8 mouse cellular contexts compared by ENCODE assay signal in the genomic region with DNA sequence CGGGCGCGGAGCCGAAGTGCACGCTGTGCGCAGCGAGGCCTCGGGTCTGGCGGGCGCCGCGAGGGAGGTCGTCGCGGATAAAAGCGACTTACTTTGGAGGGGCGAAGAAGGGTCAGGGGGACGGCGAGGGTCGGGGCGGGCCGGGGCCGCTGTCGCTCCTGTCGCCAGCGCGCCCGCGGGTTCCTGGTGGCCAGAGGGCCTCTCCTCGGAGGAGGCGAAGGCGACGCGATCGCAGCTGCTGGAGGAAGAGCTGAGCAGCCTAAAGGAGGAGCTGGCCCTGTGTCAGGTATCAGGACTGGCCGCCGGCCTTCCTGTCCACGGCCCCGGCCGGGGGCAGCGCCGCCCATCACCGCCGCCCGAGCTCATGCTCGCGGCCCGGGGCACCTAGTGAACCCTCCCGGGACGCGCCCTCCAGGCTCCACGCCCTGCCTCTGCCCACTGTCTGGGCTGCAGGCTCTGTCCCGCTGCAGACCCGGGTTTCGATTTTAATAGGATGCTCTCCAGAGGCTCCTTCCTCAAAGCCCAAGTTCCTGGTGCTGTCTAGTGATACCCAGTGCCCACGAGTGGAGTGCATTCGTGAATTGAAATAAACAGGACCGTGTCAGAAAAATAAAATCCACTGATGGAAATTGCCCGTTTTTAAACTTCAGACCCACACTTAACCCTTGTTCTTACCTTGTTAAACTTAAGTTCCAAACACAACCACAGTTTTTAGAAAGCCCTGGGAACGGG. TPM values are rescaled to one million over a fixed set of nuclear protein-coding genes. Genes with fewer than 3 reads are reported as not detected.
A peak's percentile ranks its signal among the peaks of the same experiment; 100 is the strongest.
DNase-seq lines count a peak whose midpoint lies in the region; ATAC-seq and TF ChIP-seq lines count a peak whose summit lies in the region.

No protein-coding gene starts in this region.

- H3ac ChIP-seq in myocyte (ENCODE audit: control insufficient read depth, insufficient read length), result peak overlapping the region; percentile 50

- no peaks in the 10 kb centered on the region for H3K4me1 ChIP-seq in bone marrow, adult 2 months (ENCODE audit: control insufficient read depth, insufficient read depth, low read length)
- peaks cover 11% of the 10 kb centered on the region; the same call in 1 of the 2 replicates for H3K4me1 ChIP-seq in heart, embryonic 15.5 days (replicated peaks)
- H3K4me1 ChIP-seq in kidney, embryonic 16.5 days (ENCODE audit: insufficient read depth, low read length), result peaks cover 9% of the 10 kb centered on the region; the same call in 1 of the 2 replicates
- H3K4me1 ChIP-seq in liver, embryonic 12.5 days, result no peaks in the 10 kb centered on the region

- H3K4me3 ChIP-seq in bone marrow, adult 2 months (replicated peaks; ENCODE audit: control insufficient read depth, low read depth, low read length), result peak overlapping the region; percentile 76
- peak overlapping the region; percentile 94 for H3K4me3 ChIP-seq in heart, embryonic 15.5 days
- H3K4me3 ChIP-seq in kidney, embryonic 16.5 days (ENCODE audit: low read length), result peak overlapping the region; percentile 69
- H3K4me3 ChIP-seq in liver, embryonic 12.5 days, result peak overlapping the region; percentile 56
- peak overlapping the region; percentile 47 for H3K4me3 ChIP-seq in myocyte

- no peaks in the 10 kb centered on the region for H3K79me2 ChIP-seq in myocyte (ENCODE audit: control insufficient read depth, insufficient read depth)

- no peak; the same call in 1 of the 2 replicates for TF ChIP-seq POLR2A in bone marrow, adult 2 months (IDR thresholded peaks at IDR 0.05; ENCODE audit: borderline replicate concordance, control insufficient read depth, low read depth, low read length)
- no peak for TF ChIP-seq POLR2A in myocyte (IDR thresholded peaks at IDR 0.05; ENCODE audit: insufficient read length, low read depth)

- WGBS in bone marrow, adult 2 months, result 1% methylated on average over 60 of the region's 60 CpGs
- WGBS in heart, embryonic 15.5 days, result 1% methylated on average over 53 of the region's 60 CpGs
- 1% methylated on average over 54 of the region's 60 CpGs for WGBS in kidney, embryonic 16.5 days
- 2% methylated on average over 53 of the region's 60 CpGs for WGBS in liver, embryonic 12.5 days (ENCODE audit: insufficient replicate concordance)

- H3K9ac ChIP-seq in heart, embryonic 15.5 days, result peak overlapping the region; percentile 91
- H3K9ac ChIP-seq in kidney, embryonic 16.5 days (replicated peaks; ENCODE audit: low read length), result peak overlapping the region; percentile 89
- H3K9ac ChIP-seq in liver, embryonic 12.5 days, result peak overlapping the region; percentile 72

- peak overlapping the region; percentile 74 for H3K27ac ChIP-seq in bone marrow, adult 2 months (ENCODE audit: control insufficient read depth, insufficient read depth, low read depth, low read length, poor library complexity)
- H3K27ac ChIP-seq in heart, embryonic 15.5 days, result peak overlapping the region; percentile 91
- H3K27ac ChIP-seq in kidney, embryonic 16.5 days (ENCODE audit: low read length), result peak overlapping the region; percentile 96
- H3K27ac ChIP-seq in liver, embryonic 12.5 days, result peak overlapping the region; percentile 33; the same call in 1 of the 2 replicates

- peak; percentile 82 for ATAC-seq in erythroid progenitor cell, adult 5-6 weeks (replicated peaks; ENCODE audit: low FRiP score, poor library complexity, severe bottlenecking)
- ATAC-seq in heart, embryonic 15.5 days (replicated peaks; ENCODE audit: insufficient number of reproducible peaks, insufficient read depth, low FRiP score, low read depth), result peak; percentile 68
- peak; percentile 88 for ATAC-seq in kidney, embryonic 16.5 days (ENCODE audit: low FRiP score, low TSS enrichment)
- ATAC-seq in liver, embryonic 12.5 days, result peak; percentile 67

- DNase-seq in CD4-positive helper T cell, adult 2 months (ENCODE audit: low read depth, low spot score), result peak; percentile 35
- peak; percentile 28 for DNase-seq in splenic B cell, adult 2 months (ENCODE audit: low read depth, low spot score)

- H3K36me3 ChIP-seq in heart, embryonic 15.5 days, result no peaks in the 10 kb centered on the region
- no peaks in the 10 kb centered on the region; the same call in 1 of the 2 replicates for H3K36me3 ChIP-seq in kidney, embryonic 16.5 days (ENCODE audit: insufficient read depth, low read length)
- no peaks in the 10 kb centered on the region for H3K36me3 ChIP-seq in liver, embryonic 12.5 days
- no peaks in the 10 kb centered on the region for H3K36me3 ChIP-seq in myocyte (ENCODE audit: control insufficient read depth, insufficient read depth)
- no peaks in the 10 kb centered on the region for H3K36me3 ChIP-seq in splenic B cell, adult 2 months (ENCODE audit: control insufficient read depth, insufficient read depth, low read length, poor library complexity, severe bottlenecking)

- H3K27me3 ChIP-seq in heart, embryonic 15.5 days, result no peaks in the 10 kb centered on the region
- no peaks in the 10 kb centered on the region for H3K27me3 ChIP-seq in kidney, embryonic 16.5 days (ENCODE audit: insufficient read depth, low read length)
- H3K27me3 ChIP-seq in liver, embryonic 12.5 days (replicated peaks), result peaks cover 17% of the 10 kb centered on the region
- H3K27me3 ChIP-seq in myocyte (ENCODE audit: control insufficient read depth, insufficient read depth, insufficient read length), result no peaks in the 10 kb centered on the region
- H3K27me3 ChIP-seq in splenic B cell, adult 2 months (ENCODE audit: control insufficient read depth, insufficient read depth, low read length, poor library complexity, severe bottlenecking), result no peaks in the 10 kb centered on the region

- TF ChIP-seq CTCF in bone marrow, adult 2 months (IDR thresholded peaks at IDR 0.05; ENCODE audit: control insufficient read depth, insufficient read depth, low read length), result no peak

- H3K9me3 ChIP-seq in heart, embryonic 15.5 days (replicated peaks), result no peaks in the 10 kb centered on the region; the same call in 1 of the 2 replicates
- peaks cover 7% of the 10 kb centered on the region; the same call in 1 of the 2 replicates for H3K9me3 ChIP-seq in kidney, embryonic 16.5 days (ENCODE audit: low read length)
- no peaks in the 10 kb centered on the region for H3K9me3 ChIP-seq in liver, embryonic 12.5 days (replicated peaks)

- H3K4me2 ChIP-seq in heart, embryonic 15.5 days, result peak overlapping the region; percentile 78
- H3K4me2 ChIP-seq in kidney, embryonic 16.5 days (replicated peaks; ENCODE audit: low read depth, low read length), result peak overlapping the region; percentile 64
- peak overlapping the region; percentile 70 for H3K4me2 ChIP-seq in liver, embryonic 12.5 days
- H3K4me2 ChIP-seq in myocyte (ENCODE audit: low read depth), result peak overlapping the region; percentile 93

TF ChIP-seq in myocyte, 11 proteins besides CTCF, POLR2A, EP300 and RAD21:
- TF ChIP-seq POLR2AphosphoS2 (IDR thresholded peaks at IDR 0.05; ENCODE audit: insufficient read length, low read depth), result no peak
- TF ChIP-seq MYOD1 (IDR thresholded peaks at IDR 0.05; ENCODE audit: control insufficient read depth in 1 of 3, insufficient read length in 2 of 3, low read depth in 2 of 3), result no peak
- TF ChIP-seq MYOG (IDR thresholded peaks at IDR 0.05; ENCODE audit: control insufficient read depth in 1 of 3, insufficient read depth in 1 of 3, insufficient read length in 2 of 3, low read depth in 2 of 3), result peak in 1 of 3 experiments; percentile 4
- no peak for TF ChIP-seq TCF12 (IDR thresholded peaks at IDR 0.05; ENCODE audit: insufficient read depth, poor library complexity, severe bottlenecking)
- TF ChIP-seq CEBPB (IDR thresholded peaks at IDR 0.05; ENCODE audit: insufficient read depth, poor library complexity, severe bottlenecking), result no peak
- no peak for TF ChIP-seq SRF (IDR thresholded peaks at IDR 0.05; ENCODE audit: control insufficient read depth, insufficient read length, low read depth)

RNA-seq across cellular contexts. Expression of gene Cntln, which starts 0.6 kb away (rescaled TPM):
- polyA plus RNA-seq in bone marrow, adult 2 months (2011; ENCODE audit: insufficient read depth, insufficient read length, low replicate concordance, missing spikeins), result 8.5 and 9.4 TPM in 2 replicates
- 22.6 and 28.5 TPM in 2 replicates for total RNA-seq in erythroid progenitor cell, adult 5-6 weeks (2015; ENCODE audit: low replicate concordance)
- total RNA-seq in erythroid progenitor cell, adult 5-6 weeks (2017; ENCODE audit: low replicate concordance), result 47.7 and 51.0 TPM in 2 replicates
- 6.2 and 6.5 TPM in 2 replicates for polyA plus RNA-seq in heart, embryonic 15.5 days (2015; fragmentation: Nextera tagmentation; extraction: Ambion mirVana)
- 9.1 and 9.8 TPM in 2 replicates for polyA plus RNA-seq in kidney, embryonic 16.5 days (2015; fragmentation: Nextera tagmentation; extraction: Ambion mirVana)
- polyA plus RNA-seq in liver, embryonic 12.5 days (2016; fragmentation: Nextera tagmentation; extraction: Ambion mirVana), result 2.2 and 2.6 TPM in 2 replicates
- polyA plus RNA-seq in myocyte (2012; fragmentation: generic; extraction: Trizol), result 2.7 TPM

Comparison
In these comparisons a context has a peak if more than half of its experiments do, and no peak if none do; other contexts are left out.
1. Peak in every context shown above with its lines: DNase-seq, ATAC-seq, H3K4me3 ChIP-seq and H3K27ac ChIP-seq.
2. H3K27ac ChIP-seq: peak in every context shown above with its lines; median percentile 96 in kidney, embryonic 16.5 days; 91 in heart, embryonic 15.5 days; 74 in bone marrow, adult 2 months; 33 in liver, embryonic 12.5 days.